Mouse (Mus musculus) liver, embryonic 14.5 days (tissue): ENCODE measurements around the gene Dock6.
A peak's percentile ranks its signal among the peaks of the same experiment; 100 is the strongest.

ENCODE experiments used
- CTCF ChIP-seq: IDR thresholded peaks from 2 replicates; pipeline ENCODE4 v1.5.1; 2016; ENCODE audit warnings: antibody characterized with exemption, low read depth, control low read depth
- EP300 ChIP-seq: IDR thresholded peaks from 2 replicates; pipeline ENCODE4 v1.6.1; 2016; ENCODE audit warnings: antibody characterized with exemption, low read depth

- peak; percentile 79 for TF ChIP-seq CTCF
- no peak for TF ChIP-seq EP300
Measured at GRCm38 (mm10) chr9:21840115-21840787, 12.2 kb downstream of the Dock6 start.
